Mouse (Mus musculus) bone marrow macrophage, adult 2 months (primary cell): ENCODE measurements around the gene Cavin1.

Source experiments
- CTCF ChIP-seq: IDR thresholded peaks from 2 replicates; pipeline ENCODE4 v1.5.1; 2012; ENCODE audit warnings: low read depth, mild to moderate bottlenecking, low read length, moderate library complexity
- POLR2A ChIP-seq: IDR thresholded peaks from 2 replicates; pipeline ENCODE4 v1.6.1; 2012; ENCODE audit warnings: mild to moderate bottlenecking, low read depth, low read length, borderline replicate concordance

DNA sequence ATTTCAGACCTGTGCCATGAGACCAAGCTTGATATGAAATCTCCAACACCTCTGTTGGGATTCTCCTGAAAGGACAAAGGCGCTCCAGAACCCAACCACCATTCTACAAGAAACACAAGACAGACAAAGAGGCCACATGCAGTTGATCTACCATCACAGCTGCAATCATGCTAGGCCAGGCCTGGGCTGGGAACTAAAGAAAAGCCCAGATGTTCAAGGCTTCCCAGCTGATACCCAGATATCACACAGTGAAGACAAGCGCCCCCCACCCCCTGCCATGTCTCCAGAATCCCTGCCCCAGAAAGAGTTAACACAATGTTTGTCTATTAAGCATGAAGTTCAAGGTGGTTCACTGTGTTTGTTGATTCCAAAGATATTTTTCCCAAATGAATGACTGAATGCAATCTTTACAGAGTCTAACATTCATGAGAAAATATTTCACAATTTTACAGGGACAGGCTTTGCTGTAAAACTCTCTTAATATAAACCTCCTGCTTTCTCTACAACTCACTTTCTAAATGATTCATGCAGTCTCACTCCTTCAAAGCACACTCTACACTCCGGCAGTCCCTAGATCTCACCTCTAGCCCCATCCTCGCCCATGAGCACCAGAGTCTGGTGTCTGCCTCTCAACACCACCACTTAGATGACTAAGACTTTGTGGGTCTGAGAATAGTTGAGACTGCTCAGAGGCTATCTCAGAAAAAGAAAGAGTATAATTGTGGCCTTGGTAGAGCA is 49.6 kb downstream of the Cavin1 start:
- no peak for TF ChIP-seq CTCF
- no peak for TF ChIP-seq POLR2A
